Mouse (Mus musculus): ENCODE measurements around the gene Wsb1. TPM values are rescaled to one million over a fixed set of nuclear protein-coding genes. Genes with fewer than 3 reads are reported as not detected.

Wsb1 gene
- total and polyA plus RNA-seq, 3 experiments, result 48.8 to 90.9 (median 57.0) TPM

GRCm38 (mm10) chr11:79224562-79225280, 29.8 kb downstream of the Wsb1 start:
- Histone ChIP-seq H3K27me3 (ENCODE audit: control insufficient read depth in 1 of 2, insufficient read depth in 2 of 2, low read length in 2 of 2) (no peaks in the 10 kb centered on the region), H3K9me3 (replicated peaks; ENCODE audit: insufficient read depth, low read length) (no peaks in the 10 kb centered on the region), H3K36me3 (ENCODE audit: control insufficient read depth in 1 of 2, insufficient read depth in 2 of 2, low read length in 2 of 2) (peaks cover 0 to 5% of the 10 kb centered on the region in 2 experiments; a peak in 2 of 4 replicates), H3K79me2 (ENCODE audit: control insufficient read depth, insufficient read depth, low read length, poor library complexity) (no peaks in the 10 kb centered on the region), H3K27ac (ENCODE audit: control insufficient read depth, low read depth, low read length) (no peak overlapping the region), H3K4me1 (ENCODE audit: control insufficient read depth in 1 of 2, insufficient read depth in 2 of 2, low read length in 2 of 2) (peaks cover 3 to 11% of the 10 kb centered on the region in 2 experiments; a peak in 3 of 4 replicates), H3K4me3 (ENCODE audit: control insufficient read depth in 1 of 2, insufficient read depth in 1 of 2, low read depth in 2 of 2, low read length in 2 of 2) (peak overlapping the region in 1 of 2 experiments; percentile 38; a peak in 2 of 4 replicates), H3K9ac (ENCODE audit: control insufficient read depth, low read depth, low read length, poor library complexity, severe bottlenecking) (peak overlapping the region; percentile 69)
- peak; percentile 93 for DNase-seq (ENCODE audit: low read depth, low spot score)
- TF ChIP-seq CHD1 (IDR thresholded peaks at IDR 0.05; ENCODE audit: low read depth, low read length) (no peak), EP300 (IDR thresholded peaks at IDR 0.05; ENCODE audit: low read depth in 1 of 2, low read length in 2 of 2) (no peak), CTCF (IDR thresholded peaks at IDR 0.05 in 2 of 3, conservative IDR thresholded peaks at IDR 0.05 in 1 of 3; ENCODE audit: control insufficient read depth in 1 of 3, insufficient read depth in 1 of 3, low read depth in 2 of 3, low read length in 3 of 3, poor library complexity in 1 of 3, severe bottlenecking in 1 of 3) (peak; percentile 98 to 100 (median 99)), ELF1 (IDR thresholded peaks at IDR 0.05; ENCODE audit: low read depth, low read length) (no peak; the same call in 1 of the 2 replicates), UBTF (IDR thresholded peaks at IDR 0.05; ENCODE audit: borderline replicate concordance, insufficient read depth, low read depth, low read length) (no peak), TAL1 (IDR thresholded peaks at IDR 0.05; ENCODE audit: low read length) (no peak), MAFK (IDR thresholded peaks at IDR 0.05; ENCODE audit: borderline replicate concordance, low read depth, low read length) (no peak), KAT2A (conservative IDR thresholded peaks at IDR 0.05; ENCODE audit: low read depth, low read length) (no peak), MAZ (IDR thresholded peaks at IDR 0.05; ENCODE audit: low read depth, low read length) (0 out of 2 replicates have a peak, but pooled peaks have one; percentile 56), RAD21 (IDR thresholded peaks at IDR 0.05; ENCODE audit: low read depth, low read length) (peak; percentile 99), GATA1 (IDR thresholded peaks at IDR 0.05; ENCODE audit: low read depth, low read length) (no peak), ETS1 (IDR thresholded peaks at IDR 0.05; ENCODE audit: low read depth, low read length) (peak; percentile 36; the same call in 1 of the 2 replicates), HCFC1 (IDR thresholded peaks at IDR 0.05; ENCODE audit: low read depth, low read length) (0 out of 2 replicates have a peak, but pooled peaks have one; percentile 16), TCF12 (IDR thresholded peaks at IDR 0.05; ENCODE audit: low read depth, low read length) (0 out of 2 replicates have a peak, but pooled peaks have one; percentile 11), ZNF384 (IDR thresholded peaks at IDR 0.05; ENCODE audit: low read depth, low read length) (no peak), NRF1 (IDR thresholded peaks at IDR 0.05; ENCODE audit: insufficient read depth, low read depth, low read length, poor library complexity, severe bottlenecking) (no peak), SIN3A (IDR thresholded peaks at IDR 0.05; ENCODE audit: low read length) (peak; percentile 23; the same call in 1 of the 2 replicates), E2F4 (IDR thresholded peaks at IDR 0.05; ENCODE audit: borderline replicate concordance, low read depth, low read length) (no peak), USF1 (IDR thresholded peaks at IDR 0.05; ENCODE audit: low read depth, low read length) (no peak), TBP (IDR thresholded peaks at IDR 0.05; ENCODE audit: low read depth, low read length) (0 out of 2 replicates have a peak, but pooled peaks have one; percentile 51), CHD2 (IDR thresholded peaks at IDR 0.05; ENCODE audit: low read length) (no peak), POLR2A (IDR thresholded peaks at IDR 0.05; ENCODE audit: control insufficient read depth in 1 of 2, insufficient read depth in 1 of 2, low read depth in 1 of 2, low read length in 2 of 2, poor library complexity in 1 of 2) (peak in 1 of 2 experiments; percentile 11; a peak in 1 of 4 replicates), ZMIZ1 (IDR thresholded peaks at IDR 0.05; ENCODE audit: low read depth, low read length) (no peak), ZKSCAN1 (IDR thresholded peaks at IDR 0.05; ENCODE audit: low read depth, low read length) (peak; percentile 63), MXI1 (IDR thresholded peaks at IDR 0.05; ENCODE audit: low read depth, low read length) (no peak; the same call in 1 of the 2 replicates), JUND (IDR thresholded peaks at IDR 0.05; ENCODE audit: low read depth, low read length) (no peak), ZC3H11A (IDR thresholded peaks at IDR 0.05; ENCODE audit: low read depth, low read length) (peak; percentile 98), MEF2A (IDR thresholded peaks at IDR 0.05; ENCODE audit: extremely low read depth, insufficient replicate concordance, low read depth, low read length, poor library complexity, severe bottlenecking) (no peak), MYC (IDR thresholded peaks at IDR 0.05; ENCODE audit: low read depth, low read length) (no peak), MAX (IDR thresholded peaks at IDR 0.05; ENCODE audit: low read length) (no peak), POLR2AphosphoS2 (IDR thresholded peaks at IDR 0.05; ENCODE audit: low read length) (no peak), MYB (IDR thresholded peaks at IDR 0.05; ENCODE audit: low read depth, low read length) (no peak), SMC3 (IDR thresholded peaks at IDR 0.05; ENCODE audit: low read depth, low read length) (peak; percentile 99), USF2 (IDR thresholded peaks at IDR 0.05; ENCODE audit: borderline replicate concordance in 1 of 2, insufficient read depth in 1 of 2, low read depth in 1 of 2, low read length in 2 of 2) (no peak), GABPA (IDR thresholded peaks at IDR 0.05; ENCODE audit: low read depth, low read length) (no peak), RCOR1 (IDR thresholded peaks at IDR 0.05; ENCODE audit: low read depth, low read length) (no peak)

Measured in MEL (cell line).